Mouse (Mus musculus) heart, adult 2 months (tissue): Measurements from ENCODE around the gene Lmln.

Source experiments
- CTCF ChIP-seq: fragments of 200-600 bp; IDR thresholded peaks from 2 replicates; pipeline ENCODE4 v1.8.1; 2022; ENCODE audit warnings: antibody characterized with exemption, mild to moderate bottlenecking, moderate library complexity
- EP300 ChIP-seq: fragments of 200-500 bp; IDR thresholded peaks from 2 replicates; pipeline ENCODE4 v1.6.1; 2011; ENCODE audit warnings: low read depth, low read length, control low read depth; ENCODE audit not compliant: insufficient read depth
- POLR2A ChIP-seq: fragments of 200-500 bp; IDR thresholded peaks from 2 replicates; pipeline ENCODE4 v1.6.1; 2011; ENCODE audit warnings: mild to moderate bottlenecking, low read depth, low read length, control low read depth; ENCODE audit not compliant: insufficient read depth

- no peak for TF ChIP-seq CTCF
- no peak for TF ChIP-seq POLR2A
- no peak for TF ChIP-seq EP300
These were observed 6.7 kb upstream of the Lmln start for GRCm38 (mm10) chr16:33055655-33056054.
